Mouse (Mus musculus) cerebellum, adult 9-11 months (tissue): ENCODE data around the gene 6030468B19Rik.
A peak's percentile ranks its signal among the peaks of the same experiment; 100 is the strongest.
"Not testable (repeated sequence)": the region's sequence is repeated elsewhere in the genome, so short reads cannot be mapped to it uniquely, and the experiment has no call there.

Experiments used
- DNase-seq: peaks from one replicate; pipeline ENCODE4 v3.0.0; 2022

6030468B19Rik gene

GRCm38 (mm10) chr11:117809407-117810311 lies 12.2 kb downstream of the 6030468B19Rik start, which contains the start of the genes Gm20708 and Syngr2:
Gm20708 (plus strand) TSS chr11:117809668.
Syngr2 (plus strand) TSS chr11:117809668.
- no peak for DNase-seq

GRCm38 (mm10) chr11:117810401-117811046 lies 13.1 kb downstream of the 6030468B19Rik start:
- peak; percentile 31 for DNase-seq

GRCm38 (mm10) chr11:117813867-117814266 lies 16.4 kb downstream of the 6030468B19Rik start:
- DNase-seq = no peak

- no peak for DNase-seq
Observed at GRCm38 (mm10) chr11:117814704-117815366, 17.4 kb downstream of the 6030468B19Rik start.

- DNase-seq = not testable (repeated sequence)
Observed at GRCm38 (mm10) chr11:117815850-117816249, 18.4 kb downstream of the 6030468B19Rik start.

GRCm38 (mm10) chr11:117816389-117816996 lies 19.0 kb downstream of the 6030468B19Rik start:
- no peak for DNase-seq

- DNase-seq = no peak
Observed at GRCm38 (mm10) chr11:117819095-117819494, 21.6 kb downstream of the 6030468B19Rik start.

GRCm38 (mm10) chr11:117820173-117820572 lies 22.7 kb downstream of the 6030468B19Rik start:
- no peak for DNase-seq

- DNase-seq = no peak
Observed at GRCm38 (mm10) chr11:117821868-117822267, 24.4 kb downstream of the 6030468B19Rik start.

- no peak for DNase-seq
Observed at GRCm38 (mm10) chr11:117822728-117823241, 25.3 kb downstream of the 6030468B19Rik start.

GRCm38 (mm10) chr11:117823411-117823810 lies 26.0 kb downstream of the 6030468B19Rik start:
- no peak for DNase-seq

GRCm38 (mm10) chr11:117824060-117824969 lies 26.9 kb downstream of the 6030468B19Rik start:
- DNase-seq = peak; percentile 70

GRCm38 (mm10) chr11:117825333-117826101 lies 28.1 kb downstream of the 6030468B19Rik start, which contains the start of the genes Afmid and Tk1:
Afmid (plus strand) TSS chr11:117825924.
Tk1 (minus strand) TSS chr11:117826092.
- no peak for DNase-seq

- no peak for DNase-seq
Observed at GRCm38 (mm10) chr11:117826164-117826563, 28.7 kb downstream of the 6030468B19Rik start.

GRCm38 (mm10) chr11:117826916-117827315 lies 29.5 kb downstream of the 6030468B19Rik start:
- DNase-seq = no peak

GRCm38 (mm10) chr11:117827386-117827785 lies 29.9 kb downstream of the 6030468B19Rik start:
- no peak for DNase-seq

GRCm38 (mm10) chr11:117828149-117828887 lies 30.9 kb downstream of the 6030468B19Rik start:
- DNase-seq = no peak

GRCm38 (mm10) chr11:117828888-117829604 lies 31.6 kb downstream of the 6030468B19Rik start:
- no peak for DNase-seq

- DNase-seq = no peak
Observed at GRCm38 (mm10) chr11:117829671-117830215, 32.3 kb downstream of the 6030468B19Rik start.
